Mouse (Mus musculus): ENCODE results near the gene Gm2035. TPM values are rescaled to one million over a fixed set of nuclear protein-coding genes. Genes with fewer than 3 reads are reported as not detected.

Gm2035 gene
- polyA plus RNA-seq (2015; fragmentation: Nextera tagmentation; extraction: Ambion mirVana) = not detected in 2 replicates

GRCm38 (mm10) chr12:87919721-87920120, at the start of gene Gm2035:
Gene Gm2035 (minus strand): TSS chr12:87919857.

GRCm38 (mm10) chr12:87953780-87954179, 34.1 kb upstream of the Gm2035 start, which contains the start of gene Gm2042:
Gene Gm2042 (plus strand): TSS chr12:87954080.

GRCm38 (mm10) chr12:87895070-87895469, 24.6 kb downstream of the Gm2035 start, which contains the start of gene Gm2022:
Gene Gm2022 (plus strand): TSS chr12:87895370.

GRCm38 (mm10) chr12:87873772-87874171, 45.9 kb downstream of the Gm2035 start, which contains the start of gene Gm2016:
Gene Gm2016 (plus strand): TSS chr12:87874072.

Other genes starting within 250 kb of the Gm2035 start
- gene Gm21319, start 144.1 kb downstream of the Gm2035 start, polyA plus RNA-seq (2015; fragmentation: Nextera tagmentation; extraction: Ambion mirVana) = not detected in 2 replicates
- gene Gm21936, start 124.3 kb downstream of the Gm2035 start, polyA plus RNA-seq (2015; fragmentation: Nextera tagmentation; extraction: Ambion mirVana) = not detected in 2 replicates
- gene BB287469, start 103.3 kb downstream of the Gm2035 start, polyA plus RNA-seq (2015; fragmentation: Nextera tagmentation; extraction: Ambion mirVana) = not detected in 2 replicates
- not detected in 2 replicates for gene Gm2001, start 77.5 kb downstream of the Gm2035 start, polyA plus RNA-seq (2015; fragmentation: Nextera tagmentation; extraction: Ambion mirVana)
- not detected in 2 replicates for gene Gm2016, start 45.8 kb downstream of the Gm2035 start, polyA plus RNA-seq (2015; fragmentation: Nextera tagmentation; extraction: Ambion mirVana)
- gene Gm2022, start 24.5 kb downstream of the Gm2035 start, polyA plus RNA-seq (2015; fragmentation: Nextera tagmentation; extraction: Ambion mirVana) = not detected in 2 replicates
- not detected in 2 replicates for gene Gm2042, start 34.2 kb upstream of the Gm2035 start, polyA plus RNA-seq (2015; fragmentation: Nextera tagmentation; extraction: Ambion mirVana)
- not detected in 2 replicates for gene Gm2075, start 92.0 kb upstream of the Gm2035 start, polyA plus RNA-seq (2015; fragmentation: Nextera tagmentation; extraction: Ambion mirVana)
- not detected in 2 replicates for gene Gm6803, start 98.9 kb upstream of the Gm2035 start, polyA plus RNA-seq (2015; fragmentation: Nextera tagmentation; extraction: Ambion mirVana)
- not detected in 2 replicates for gene Gm2056, start 107.1 kb upstream of the Gm2035 start, polyA plus RNA-seq (2015; fragmentation: Nextera tagmentation; extraction: Ambion mirVana)
- not detected in 2 replicates for gene Gm16368, start 163.8 kb upstream of the Gm2035 start, polyA plus RNA-seq (2015; fragmentation: Nextera tagmentation; extraction: Ambion mirVana)

All from skeletal muscle tissue, postnatal 0 days (tissue).